Mouse (Mus musculus) megakaryocyte, embryonic 14.5 days (primary cell): ENCODE data around the gene C2cd2l. TPM values are rescaled to one million over a fixed set of nuclear protein-coding genes. Genes with fewer than 3 reads are reported as not detected.

Source experiments
- H3K27me3 ChIP-seq: replicated peaks from 2 replicates; pipeline ENCODE3; 2012; ENCODE audit warnings: inconsistent platforms
- H3K36me3 ChIP-seq: replicated peaks from 2 replicates; pipeline ENCODE3; 2012; ENCODE audit warnings: low read length, inconsistent platforms, mixed read lengths
- H3K4me1 ChIP-seq: 2 replicates; pipeline ENCODE4 v1.6.1; 2012; ENCODE audit warnings: inconsistent platforms
- H3K4me3 ChIP-seq: replicated peaks from 2 replicates; pipeline ENCODE3; 2012; ENCODE audit warnings: moderate library complexity, mild to moderate bottlenecking, inconsistent platforms
- H3K9me3 ChIP-seq: 2 replicates; pipeline ENCODE4 v1.6.1; 2012; ENCODE audit warnings: inconsistent platforms
- FLI1 ChIP-seq: IDR thresholded peaks from 2 replicates; pipeline ENCODE4 v1.6.1; 2012; ENCODE audit warnings: low read length, inconsistent platforms, mixed read lengths
- GATA1 ChIP-seq: IDR thresholded peaks from 3 replicates; pipeline ENCODE4 v1.6.1; 2012; ENCODE audit warnings: mixed read lengths, low read length, inconsistent platforms, borderline replicate concordance
- polyA plus RNA-seq: library from polyadenylated mRNA; stranded (reverse); fragments of >175 nt; gene quantifications from 2 replicates; pipeline ENCODE4 v1.2.3, GENCODE M21; 2012; ENCODE audit warnings: low replicate concordance; ENCODE audit not compliant: insufficient read depth

C2cd2l gene
- polyA plus RNA-seq, 1 experiment: 44.6 TPM

GRCm38 (mm10) chr9:44292490-44292889 lies 27.6 kb downstream of the C2cd2l start:
- H3K36me3 ChIP-seq: peaks cover 82% of the 10 kb centered on the region
- peaks cover 14% of the 10 kb centered on the region for H3K9me3 ChIP-seq
- TF ChIP-seq GATA1: no peak
- no peak for TF ChIP-seq FLI1
- H3K4me3 ChIP-seq: no peak overlapping the region
- peaks cover 19% of the 10 kb centered on the region for H3K4me1 ChIP-seq
- H3K27me3 ChIP-seq: peaks cover 20% of the 10 kb centered on the region

- Histone ChIP-seq H3K36me3 (peaks cover 49% of the 10 kb centered on the region), H3K4me1 (peaks cover 37% of the 10 kb centered on the region), H3K4me3 (no peak overlapping the region), H3K9me3 (peaks cover 16% of the 10 kb centered on the region), H3K27me3 (peaks cover 47% of the 10 kb centered on the region)
- TF ChIP-seq GATA1: no peak
- TF ChIP-seq FLI1: no peak
Measured at GRCm38 (mm10) chr9:44288959-44289291, 31.2 kb downstream of the C2cd2l start.

GRCm38 (mm10) chr9:44288076-44288958 lies 31.8 kb downstream of the C2cd2l start, which contains the start of gene Abcg4:
TSS of gene Abcg4 (minus strand) at chr9:44288615.
- Histone ChIP-seq H3K4me1 (peaks cover 40% of the 10 kb centered on the region), H3K27me3 (peaks cover 52% of the 10 kb centered on the region), H3K36me3 (peaks cover 43% of the 10 kb centered on the region), H3K4me3 (peak within 1 kb of the TSS; percentile 89), H3K9me3 (peaks cover 16% of the 10 kb centered on the region)
- TF ChIP-seq FLI1 (no peak), GATA1 (no peak)

GRCm38 (mm10) chr9:44287401-44288075 lies 32.5 kb downstream of the C2cd2l start:
- Histone ChIP-seq H3K27me3 (peaks cover 55% of the 10 kb centered on the region), H3K36me3 (peaks cover 35% of the 10 kb centered on the region), H3K4me3 (peak overlapping the region; percentile 89), H3K9me3 (peaks cover 16% of the 10 kb centered on the region), H3K4me1 (peaks cover 44% of the 10 kb centered on the region)
- no peak for TF ChIP-seq FLI1
- TF ChIP-seq GATA1: no peak

- peaks cover 16% of the 10 kb centered on the region for H3K9me3 ChIP-seq
- TF ChIP-seq GATA1 (no peak), FLI1 (no peak)
- peaks cover 46% of the 10 kb centered on the region for H3K4me1 ChIP-seq
- H3K27me3 ChIP-seq: peaks cover 60% of the 10 kb centered on the region
- peaks cover 30% of the 10 kb centered on the region for H3K36me3 ChIP-seq
- peak overlapping the region; percentile 89 for H3K4me3 ChIP-seq
Measured at GRCm38 (mm10) chr9:44287003-44287400, 33.1 kb downstream of the C2cd2l start.

- peaks cover 23% of the 10 kb centered on the region for H3K36me3 ChIP-seq
- no peak overlapping the region for H3K4me3 ChIP-seq
Measured at GRCm38 (mm10) chr9:44286256-44286850, 33.7 kb downstream of the C2cd2l start.

GRCm38 (mm10) chr9:44283183-44283582 lies 36.9 kb downstream of the C2cd2l start:
- H3K36me3 ChIP-seq: no peaks in the 10 kb centered on the region
- peaks cover 84% of the 10 kb centered on the region for H3K27me3 ChIP-seq
- H3K4me3 ChIP-seq: no peak overlapping the region
- no peak for TF ChIP-seq FLI1
- TF ChIP-seq GATA1: no peak
- 0 out of 2 replicates have a peak, but pooled peaks cover 7% of the 10 kb centered on the region for H3K9me3 ChIP-seq
- H3K4me1 ChIP-seq: peaks cover 38% of the 10 kb centered on the region

More at GRCm38 (mm10) chr9:44286256-44286850, 33.7 kb downstream of the C2cd2l start:
- TF ChIP-seq GATA1: no peak
- TF ChIP-seq FLI1: no peak
- Histone ChIP-seq H3K4me1 (peaks cover 49% of the 10 kb centered on the region), H3K9me3 (peaks cover 16% of the 10 kb centered on the region), H3K27me3 (peaks cover 66% of the 10 kb centered on the region)

GRCm38 (mm10) chr9:44269973-44270372 lies 50.1 kb downstream of the C2cd2l start:
- H3K4me1 ChIP-seq: peaks cover 60% of the 10 kb centered on the region
- peaks cover 2% of the 10 kb centered on the region for H3K36me3 ChIP-seq
- no peak for TF ChIP-seq FLI1
- TF ChIP-seq GATA1: no peak
- peaks cover 28% of the 10 kb centered on the region for H3K27me3 ChIP-seq
- H3K4me3 ChIP-seq: no peak overlapping the region
- no peaks in the 10 kb centered on the region for H3K9me3 ChIP-seq

GRCm38 (mm10) chr9:44269077-44269476 lies 51.0 kb downstream of the C2cd2l start:
- TF ChIP-seq GATA1: no peak
- no peak for TF ChIP-seq FLI1
- Histone ChIP-seq H3K4me3 (no peak overlapping the region), H3K36me3 (peaks cover 11% of the 10 kb centered on the region)

More at GRCm38 (mm10) chr9:44269077-44269476, 51.0 kb downstream of the C2cd2l start:
- H3K27me3 ChIP-seq: peaks cover 26% of the 10 kb centered on the region
- peaks cover 66% of the 10 kb centered on the region for H3K4me1 ChIP-seq
- H3K9me3 ChIP-seq: no peaks in the 10 kb centered on the region
